Mouse (Mus musculus): Measurements from ENCODE around the gene Calhm2.

Calhm2 gene

GRCm38 (mm10) chr19:47067924-47068611 lies 70.0 kb downstream of the Calhm2 start:
- DNase-seq (ENCODE audit: low spot score in 2 of 2), result peak; percentile 76

- DNase-seq (ENCODE audit: low spot score in 2 of 2), result peak; percentile 92 to 94
These were observed 70.8 kb downstream of the Calhm2 start, which contains the start of gene Taf5 for GRCm38 (mm10) chr19:47067096-47067882. Gene Taf5, plus strand, starts transcription at chr19:47067746.

GRCm38 (mm10) chr19:47065860-47066259 lies 72.2 kb downstream of the Calhm2 start:
- DNase-seq (ENCODE audit: low spot score in 2 of 2), result no peak

- no peak for DNase-seq (ENCODE audit: low spot score in 2 of 2)
These were observed 80.4 kb downstream of the Calhm2 start for GRCm38 (mm10) chr19:47057684-47058083.
